Mouse (Mus musculus): ENCODE data around the gene Zfp770. TPM values are rescaled to one million over a fixed set of nuclear protein-coding genes. Genes with fewer than 3 reads are reported as not detected.
"Not testable (repeated sequence)": the region's sequence is repeated elsewhere in the genome, so short reads cannot be mapped to it uniquely, and the experiment has no call there.

Gene Zfp770
- total RNA-seq (2017), result 18.5 to 31.9 TPM (median 22.4 TPM) in 3 replicates

DNA sequence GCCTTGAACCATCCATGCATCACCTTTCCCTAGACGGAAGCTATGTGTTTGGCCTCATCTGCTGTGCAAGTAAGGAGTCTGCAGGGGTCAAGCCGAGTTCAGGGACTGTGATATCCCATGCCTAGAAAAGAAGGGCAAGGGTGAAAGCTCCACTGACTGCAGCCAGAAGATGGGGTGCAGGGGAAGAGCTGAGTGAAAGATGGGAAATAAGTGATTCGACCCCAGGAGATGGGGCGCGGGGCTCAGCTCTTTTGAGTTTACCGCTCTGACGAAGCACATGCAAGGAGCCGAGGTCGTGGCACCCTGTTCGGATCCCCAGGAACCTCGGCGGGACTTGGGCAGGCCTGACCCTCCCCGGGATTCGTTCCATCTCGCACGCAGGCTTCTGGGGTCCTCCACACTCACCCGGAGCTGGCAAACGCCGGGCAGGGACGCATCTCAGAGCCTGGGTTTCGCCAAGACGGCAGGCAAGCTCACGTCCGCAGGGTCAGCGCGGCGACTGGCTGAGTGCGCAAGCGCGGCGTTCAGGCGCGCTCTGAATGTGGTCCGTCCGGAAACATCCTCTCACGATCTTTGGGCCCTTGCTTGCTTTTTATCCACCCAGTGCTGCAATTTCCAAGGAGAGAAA, at the start of gene Zfp770:
Zfp770 (minus strand) TSS at position 538 of the 628 bp plus-strand sequence.
- peak; percentile 66 for ATAC-seq (replicated peaks; ENCODE audit: insufficient number of reproducible peaks, low FRiP score, low TSS enrichment, poor library complexity, severe bottlenecking)

DNA sequence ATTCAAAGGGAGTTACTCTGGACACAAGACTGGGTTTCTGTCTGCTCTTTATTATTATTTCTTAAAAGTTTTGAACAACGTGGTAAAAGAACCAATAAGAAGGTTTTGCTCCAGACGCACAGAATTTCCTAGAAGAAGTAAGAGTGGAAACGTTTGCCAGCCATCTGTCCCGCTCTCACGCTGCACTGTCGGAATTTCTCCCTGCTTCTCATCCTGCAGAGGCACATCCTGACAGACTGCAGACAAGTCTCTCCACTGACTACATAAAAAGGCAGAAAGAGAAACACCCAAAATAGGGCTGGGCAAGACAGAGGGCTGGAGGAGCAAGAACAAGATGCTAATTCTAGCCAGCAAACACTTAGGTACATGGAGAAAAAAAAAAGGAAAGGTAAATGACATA, 48.2 kb upstream of the Zfp770 start:
- ATAC-seq (replicated peaks; ENCODE audit: insufficient number of reproducible peaks, low FRiP score, low TSS enrichment, poor library complexity, severe bottlenecking), result no peak

DNA sequence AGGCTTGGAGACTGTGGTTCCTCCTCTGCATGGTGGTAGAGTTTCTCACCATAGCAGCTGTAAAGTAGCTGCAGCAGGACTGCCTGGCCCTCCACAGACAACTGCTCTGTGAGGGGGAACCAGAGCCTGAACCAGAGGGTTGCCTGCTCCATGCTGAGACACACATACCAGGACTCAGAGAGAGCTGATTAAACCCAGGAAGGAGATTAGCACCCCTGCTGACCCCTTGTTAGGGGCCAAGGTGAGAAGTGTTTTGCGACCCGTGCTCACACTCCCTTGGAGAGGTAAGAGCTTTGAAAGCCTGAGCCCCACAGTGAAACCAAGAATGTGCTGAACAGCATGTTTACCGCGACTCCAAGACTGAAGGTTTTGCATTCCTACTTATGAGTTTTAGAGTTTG, 36.4 kb upstream of the Zfp770 start:
- no peak for ATAC-seq (replicated peaks; ENCODE audit: insufficient number of reproducible peaks, low FRiP score, low TSS enrichment, poor library complexity, severe bottlenecking)

DNA sequence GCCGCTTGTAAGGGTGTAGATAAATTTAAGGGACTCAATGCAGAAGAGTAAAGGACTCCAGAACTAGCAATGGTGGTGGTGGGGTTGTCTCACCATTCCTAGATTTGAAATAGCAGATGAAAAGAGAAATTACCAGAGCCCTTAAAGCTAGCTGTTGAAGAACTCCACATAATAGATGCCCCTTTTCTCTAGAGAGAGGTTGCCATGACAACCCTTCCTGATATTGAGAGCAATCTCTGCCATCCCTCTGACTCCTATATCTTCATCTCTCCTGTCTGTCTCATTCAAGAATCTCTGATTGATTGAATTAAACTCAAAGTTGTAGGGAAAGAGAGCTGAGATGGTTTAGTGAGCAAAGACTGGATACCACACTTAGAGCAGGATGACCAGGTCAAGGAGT, 35.3 kb upstream of the Zfp770 start:
- ATAC-seq (replicated peaks; ENCODE audit: insufficient number of reproducible peaks, low FRiP score, low TSS enrichment, poor library complexity, severe bottlenecking), result no peak

DNA sequence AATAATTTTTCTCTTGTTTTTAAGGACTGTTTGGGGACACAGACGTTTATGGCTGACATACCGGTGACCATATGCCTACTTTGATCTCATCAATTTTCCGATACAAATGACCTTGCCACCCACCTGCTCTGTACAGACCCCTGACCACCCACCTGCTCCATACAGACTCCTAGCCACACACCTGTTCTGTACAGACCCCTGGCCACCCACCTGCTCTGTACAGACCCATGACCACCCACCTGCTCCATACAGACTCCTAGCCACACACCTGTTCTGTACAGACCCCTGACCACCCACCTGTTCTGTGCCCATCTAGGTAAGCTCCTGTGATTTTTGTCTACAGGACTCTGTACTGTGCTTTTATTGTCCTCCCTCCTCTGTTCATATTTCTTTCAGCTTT, 34.3 kb upstream of the Zfp770 start:
- ATAC-seq (replicated peaks; ENCODE audit: insufficient number of reproducible peaks, low FRiP score, low TSS enrichment, poor library complexity, severe bottlenecking), result no peak

DNA sequence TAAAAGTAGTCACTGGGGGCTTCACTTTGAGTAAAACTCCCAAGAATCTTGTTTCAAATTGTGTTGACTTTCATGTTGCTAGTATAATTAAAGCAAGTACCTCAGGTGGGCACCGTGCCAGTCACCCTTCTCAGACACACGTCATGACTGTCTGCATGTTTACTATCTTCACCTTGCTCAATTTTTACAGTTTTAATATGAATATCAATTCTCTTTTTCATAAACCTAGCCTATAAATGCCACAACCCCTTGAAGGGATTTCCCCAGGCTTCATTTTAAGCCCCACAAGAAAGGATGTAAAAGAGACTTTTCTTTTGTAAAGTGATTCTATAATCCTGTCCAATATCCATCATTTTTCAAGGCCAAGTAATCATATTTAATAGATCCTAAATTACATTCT, 30.0 kb upstream of the Zfp770 start:
- no peak for ATAC-seq (replicated peaks; ENCODE audit: insufficient number of reproducible peaks, low FRiP score, low TSS enrichment, poor library complexity, severe bottlenecking)

DNA sequence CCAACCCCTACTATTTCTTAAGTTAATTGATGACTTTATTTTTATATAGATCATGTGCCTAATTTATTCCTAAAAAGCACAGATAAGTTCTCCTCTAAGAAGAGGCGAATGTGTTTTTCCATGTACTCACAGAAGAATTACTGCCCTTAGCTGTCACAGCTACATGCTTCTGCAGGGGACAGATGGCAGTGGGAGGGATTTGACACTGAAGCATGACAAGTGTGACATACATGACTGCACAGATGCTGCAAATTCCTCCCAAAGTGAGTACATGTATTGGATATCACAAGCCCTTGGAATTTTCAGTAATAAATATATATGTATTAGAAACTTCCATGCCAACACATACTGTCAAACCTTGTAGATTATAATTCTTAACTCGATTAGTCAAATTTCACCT, 27.4 kb upstream of the Zfp770 start:
- ATAC-seq (replicated peaks; ENCODE audit: insufficient number of reproducible peaks, low FRiP score, low TSS enrichment, poor library complexity, severe bottlenecking), result no peak

DNA sequence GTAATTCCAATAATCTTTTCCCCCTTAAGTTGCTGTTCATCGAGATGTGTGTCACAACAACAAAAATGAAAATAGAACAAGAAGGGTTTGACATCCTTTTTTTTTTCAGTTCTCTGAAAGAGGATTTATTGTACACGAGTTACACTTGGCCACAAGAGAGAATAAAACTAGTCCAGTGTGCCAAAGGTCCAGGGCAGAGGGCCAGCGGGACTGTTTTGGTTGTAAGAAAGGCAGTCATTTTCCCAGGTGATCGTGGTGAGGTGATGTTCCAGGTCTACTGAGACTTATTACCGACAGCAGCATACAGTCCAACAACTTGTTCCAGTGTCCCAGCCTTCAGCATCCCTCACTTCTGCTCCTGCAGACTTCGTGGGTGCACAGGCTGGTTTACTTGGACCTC, 3.8 kb upstream of the Zfp770 start:
- ATAC-seq (replicated peaks; ENCODE audit: insufficient number of reproducible peaks, low FRiP score, low TSS enrichment, poor library complexity, severe bottlenecking), result no peak

DNA sequence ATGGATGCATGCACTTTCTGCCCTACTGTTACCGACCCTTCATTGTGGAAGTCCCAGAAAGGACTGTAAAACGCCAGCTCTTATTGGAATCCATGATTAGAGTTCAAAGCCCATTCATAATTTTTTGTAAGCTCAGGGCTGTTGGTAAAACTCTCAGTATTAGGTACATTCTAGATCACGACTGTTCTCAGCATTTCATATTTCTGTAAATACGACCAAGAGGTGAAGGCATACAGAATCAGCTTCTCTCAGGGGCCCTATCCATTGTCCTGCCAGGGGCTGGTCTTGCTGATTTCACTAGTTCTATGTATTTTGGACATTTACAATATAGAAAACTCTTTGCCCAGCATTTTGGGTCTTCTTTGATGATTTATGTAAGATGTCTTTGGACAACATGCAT, 305 bp upstream of the Zfp770 start:
- no peak for ATAC-seq (replicated peaks; ENCODE audit: insufficient number of reproducible peaks, low FRiP score, low TSS enrichment, poor library complexity, severe bottlenecking)

DNA sequence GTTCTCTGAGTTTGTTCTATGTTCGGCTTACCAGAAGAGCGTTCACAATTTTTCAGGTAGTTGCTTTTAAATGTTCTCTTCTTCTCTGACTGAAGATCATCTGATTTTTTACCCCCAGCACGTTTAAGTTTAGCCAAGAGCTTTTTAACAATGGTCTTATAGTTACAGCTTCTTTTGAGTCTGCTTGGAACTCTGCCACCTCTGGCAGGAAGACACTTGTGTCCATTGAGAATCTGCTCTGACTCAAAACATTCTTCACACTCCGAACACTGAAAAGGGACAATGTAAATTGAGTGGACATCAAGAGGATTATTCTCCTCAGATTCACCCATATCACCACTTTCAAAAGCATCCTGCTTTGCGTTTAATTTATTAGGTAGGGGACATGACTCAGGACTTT, 4.8 kb downstream of the Zfp770 start:
- no peak for ATAC-seq (replicated peaks; ENCODE audit: insufficient number of reproducible peaks, low FRiP score, low TSS enrichment, poor library complexity, severe bottlenecking)

DNA sequence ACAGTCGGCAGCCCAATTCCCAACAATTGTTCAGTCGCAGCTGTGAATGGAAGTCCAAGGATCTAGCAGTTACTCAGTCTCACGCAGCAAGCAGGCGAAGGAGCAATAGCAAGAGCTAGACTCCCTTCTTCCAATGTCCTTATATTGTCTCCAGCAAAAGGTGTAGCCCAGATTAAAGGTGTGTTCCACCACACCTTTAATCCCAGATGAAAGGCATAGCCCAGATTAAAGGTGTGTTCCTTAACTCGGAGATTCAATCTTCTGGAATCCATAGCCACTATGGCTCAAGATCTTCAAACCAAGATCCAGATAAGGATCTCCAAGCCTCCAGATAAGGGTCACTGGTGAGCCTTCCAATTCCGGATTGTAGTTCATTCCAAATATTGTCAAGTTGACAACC, 14.3 kb downstream of the Zfp770 start, which contains the start of gene Aqr:
Aqr (minus strand) TSS at position 101 of the 400 bp plus-strand sequence.
- ATAC-seq (replicated peaks; ENCODE audit: insufficient number of reproducible peaks, low FRiP score, low TSS enrichment, poor library complexity, severe bottlenecking), result not testable (repeated sequence)

DNA sequence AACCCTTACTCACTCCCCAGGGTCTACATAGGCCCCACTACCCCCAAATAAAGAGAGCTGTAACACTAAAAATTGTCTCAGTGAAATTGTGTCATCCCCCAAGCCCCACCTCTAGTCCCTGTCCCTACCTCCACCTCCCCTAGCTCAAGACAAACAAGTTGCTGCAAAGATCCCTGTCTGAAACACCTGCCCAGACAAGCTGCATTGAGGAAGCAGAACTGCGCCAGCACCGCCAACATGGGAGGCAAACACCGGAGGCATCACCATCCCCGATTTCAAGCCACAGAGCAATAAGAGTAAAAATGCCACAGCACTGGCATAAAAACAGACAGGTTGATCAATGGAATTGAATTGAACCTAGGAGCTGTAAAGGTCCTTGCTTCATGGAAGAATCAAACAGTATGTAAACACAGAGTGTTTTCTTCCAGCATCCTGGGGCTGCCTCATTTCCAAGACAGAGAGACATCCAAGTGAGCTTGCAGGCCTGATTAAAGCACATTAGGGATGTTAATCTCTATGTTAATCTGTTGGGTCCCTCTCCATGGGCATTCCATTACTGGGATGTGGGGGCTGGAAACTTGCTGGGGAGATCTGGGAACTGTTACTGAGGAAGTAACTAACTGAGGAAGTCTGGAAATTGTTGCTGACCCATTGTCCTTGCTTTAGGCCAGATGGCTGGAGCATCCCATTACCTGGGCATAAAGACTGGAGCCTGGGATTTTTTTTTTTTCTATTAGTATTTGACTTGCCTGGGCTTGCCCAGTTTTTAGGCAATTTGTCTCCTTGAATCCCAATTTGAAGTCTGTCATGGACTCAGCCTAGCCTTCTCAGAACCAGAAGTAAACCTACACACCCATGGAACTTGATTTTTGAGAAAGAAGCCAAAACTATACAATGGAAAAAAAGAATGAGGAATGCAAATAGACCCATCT, 23.2 kb downstream of the Zfp770 start:
- ATAC-seq (replicated peaks; ENCODE audit: insufficient number of reproducible peaks, low FRiP score, low TSS enrichment, poor library complexity, severe bottlenecking), result no peak

DNA sequence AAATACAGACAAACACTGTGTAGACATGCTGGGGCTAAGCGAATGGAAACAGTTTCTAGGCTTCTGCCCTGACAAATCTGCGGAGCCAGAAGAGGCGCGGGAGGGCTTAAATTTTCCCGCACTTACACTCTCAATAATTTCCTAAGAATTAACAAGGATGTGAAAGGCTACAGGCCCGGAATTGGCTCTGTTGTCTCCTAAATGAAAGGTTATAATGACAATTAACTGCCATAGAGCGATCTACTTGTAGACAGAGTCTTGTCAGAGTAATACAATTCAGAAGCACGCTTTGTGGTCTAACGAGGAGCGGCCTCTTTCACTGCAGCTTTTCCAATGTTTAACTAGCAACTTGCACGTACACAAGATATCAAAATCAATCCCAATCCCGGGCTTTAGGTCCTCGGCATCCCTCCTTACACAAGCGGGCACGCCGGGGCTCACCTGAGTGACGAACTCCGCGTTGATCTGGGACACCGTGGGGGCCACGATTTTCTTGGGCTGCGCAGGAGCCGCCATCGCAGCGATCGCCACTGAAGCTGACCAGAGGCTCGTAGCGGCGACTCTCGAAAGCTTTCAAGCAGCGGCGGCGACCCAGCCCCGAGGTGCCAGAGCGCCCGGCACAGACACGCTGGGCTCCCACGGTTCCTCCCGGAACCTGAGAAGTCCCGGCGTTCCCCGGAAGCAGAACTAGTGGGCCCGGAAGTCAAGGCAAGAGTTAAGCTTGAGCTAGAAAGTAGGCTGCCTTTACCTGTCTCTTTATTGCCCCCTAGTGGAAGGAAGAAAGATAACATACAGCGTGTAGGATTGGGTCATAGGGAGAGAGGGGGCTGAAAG, 26.4 kb downstream of the Zfp770 start:
- peak; percentile 97 for ATAC-seq (replicated peaks; ENCODE audit: insufficient number of reproducible peaks, low FRiP score, low TSS enrichment, poor library complexity, severe bottlenecking)

DNA sequence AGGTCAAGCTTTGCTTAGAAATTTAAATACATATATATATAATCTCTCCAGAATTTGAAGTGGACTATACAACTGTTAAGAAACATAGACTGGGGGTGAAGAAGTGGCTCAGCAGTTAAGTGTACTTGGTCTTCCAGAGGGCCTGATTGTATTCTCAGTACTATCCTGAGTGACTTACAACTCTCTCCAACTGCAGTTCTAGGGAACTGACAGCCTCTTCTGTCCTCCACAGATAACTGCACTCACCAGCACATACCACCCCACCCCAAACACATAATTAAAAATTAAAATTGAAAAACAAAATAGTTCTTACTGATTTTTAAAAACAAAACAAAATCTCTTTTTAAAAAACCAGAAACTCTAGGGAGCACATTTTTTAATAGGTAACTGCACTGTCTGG, 28.0 kb downstream of the Zfp770 start:
- no peak for ATAC-seq (replicated peaks; ENCODE audit: insufficient number of reproducible peaks, low FRiP score, low TSS enrichment, poor library complexity, severe bottlenecking)

DNA sequence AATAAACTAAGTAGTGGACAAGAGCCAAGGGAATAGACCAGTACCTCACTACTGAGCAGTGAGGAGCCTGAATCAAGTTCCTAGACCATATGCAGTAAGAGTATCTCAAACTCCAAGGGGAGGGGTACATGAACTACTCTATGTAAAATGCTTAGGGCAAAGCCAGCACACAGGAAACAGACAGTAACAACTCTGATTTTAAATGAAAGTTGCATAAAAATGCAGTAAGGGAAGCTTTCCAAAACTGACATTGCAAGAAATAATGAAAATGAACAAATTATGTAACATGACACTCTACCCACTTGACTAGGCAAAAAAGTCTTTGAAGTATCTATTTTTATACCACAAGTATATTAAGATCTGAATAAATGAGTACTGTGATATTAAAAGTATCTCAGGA, 33.4 kb downstream of the Zfp770 start:
- no peak for ATAC-seq (replicated peaks; ENCODE audit: insufficient number of reproducible peaks, low FRiP score, low TSS enrichment, poor library complexity, severe bottlenecking)

DNA sequence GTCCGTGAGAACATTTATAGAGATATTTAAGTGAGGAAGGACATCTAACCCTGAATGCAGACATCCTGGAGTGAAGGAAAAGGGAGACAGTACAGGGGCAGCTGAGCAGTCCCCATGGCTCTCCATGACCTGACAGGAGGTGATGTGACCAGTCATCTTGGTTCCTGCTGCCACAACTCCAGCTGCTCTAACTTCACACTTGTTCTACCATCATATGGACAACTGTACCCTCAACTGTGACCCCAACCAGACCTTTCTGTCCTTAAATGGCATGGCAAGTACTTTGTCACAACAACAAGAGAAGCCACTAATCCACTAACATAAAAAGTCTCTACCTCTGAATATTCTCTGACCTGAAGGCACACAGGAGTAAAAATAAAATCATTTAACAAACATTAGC, 39.3 kb downstream of the Zfp770 start:
- ATAC-seq (replicated peaks; ENCODE audit: insufficient number of reproducible peaks, low FRiP score, low TSS enrichment, poor library complexity, severe bottlenecking), result no peak

DNA sequence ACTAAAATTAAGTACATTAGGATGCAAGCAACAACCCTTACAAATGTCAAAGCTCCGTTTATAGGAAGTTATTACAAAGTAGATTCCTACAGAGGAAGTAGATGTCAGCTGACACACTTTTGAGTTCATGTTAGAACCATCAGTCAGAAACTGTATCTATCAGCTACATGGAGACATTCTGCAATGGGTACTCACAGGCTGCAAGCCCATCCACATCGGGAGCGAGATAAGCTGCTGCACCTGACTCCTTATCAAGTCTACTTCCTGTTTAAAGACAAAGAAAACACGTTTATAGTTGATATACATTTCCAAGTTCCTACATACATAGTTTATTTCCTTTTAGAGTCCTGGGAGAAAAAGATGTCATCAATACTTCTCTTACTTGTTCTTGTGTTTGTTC, 43.9 kb downstream of the Zfp770 start:
- no peak for ATAC-seq (replicated peaks; ENCODE audit: insufficient number of reproducible peaks, low FRiP score, low TSS enrichment, poor library complexity, severe bottlenecking)

DNA sequence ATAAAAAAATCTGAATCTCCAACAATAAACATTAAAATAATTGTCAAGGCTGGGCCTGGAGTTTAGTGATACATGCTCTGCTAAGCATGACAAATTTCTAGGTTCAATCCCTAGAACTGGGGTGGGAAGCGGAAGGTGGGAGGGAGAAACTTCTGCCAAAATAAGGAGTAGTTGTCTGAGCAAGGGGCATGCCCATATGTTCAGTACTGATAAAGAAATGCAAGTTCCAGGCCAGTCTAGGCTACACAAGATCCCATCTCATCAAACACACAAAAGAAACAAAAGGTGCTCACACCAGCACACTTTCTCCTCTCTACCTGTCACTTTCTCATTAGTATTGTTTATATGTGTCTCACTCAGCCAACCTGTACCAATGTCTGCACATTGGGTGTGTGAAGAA, 44.6 kb downstream of the Zfp770 start:
- no peak for ATAC-seq (replicated peaks; ENCODE audit: insufficient number of reproducible peaks, low FRiP score, low TSS enrichment, poor library complexity, severe bottlenecking)

DNA sequence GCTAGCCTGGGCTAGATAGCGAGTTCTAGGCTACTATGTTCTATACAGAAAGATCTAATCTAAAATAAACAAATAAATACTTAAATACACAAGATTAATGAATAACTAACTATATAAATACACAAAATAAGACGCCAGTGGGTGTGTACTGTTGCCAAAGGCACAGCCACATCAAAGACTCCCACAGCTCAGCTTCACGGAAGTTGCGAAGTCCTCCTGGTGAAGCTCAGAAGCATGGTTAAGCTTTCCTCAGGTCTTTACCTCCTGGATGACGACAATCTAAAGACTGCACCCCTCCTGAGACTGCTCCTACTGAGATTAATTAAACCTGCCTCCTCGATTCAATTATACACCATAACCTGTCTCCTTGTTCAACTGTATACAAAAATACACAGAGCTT, 48.0 kb downstream of the Zfp770 start:
- no peak for ATAC-seq (replicated peaks; ENCODE audit: insufficient number of reproducible peaks, low FRiP score, low TSS enrichment, poor library complexity, severe bottlenecking)
